Mouse (Mus musculus): ENCODE results near the gene Gpr83. TPM values are rescaled to one million over a fixed set of nuclear protein-coding genes. Genes with fewer than 3 reads are reported as not detected.
"Not testable (repeated sequence)": the region's sequence is repeated elsewhere in the genome, so short reads cannot be mapped to it uniquely, and the experiment has no call there.

The Gpr83 gene
- total RNA-seq, 1 experiment from 2014 or later, result not detected

DNA sequence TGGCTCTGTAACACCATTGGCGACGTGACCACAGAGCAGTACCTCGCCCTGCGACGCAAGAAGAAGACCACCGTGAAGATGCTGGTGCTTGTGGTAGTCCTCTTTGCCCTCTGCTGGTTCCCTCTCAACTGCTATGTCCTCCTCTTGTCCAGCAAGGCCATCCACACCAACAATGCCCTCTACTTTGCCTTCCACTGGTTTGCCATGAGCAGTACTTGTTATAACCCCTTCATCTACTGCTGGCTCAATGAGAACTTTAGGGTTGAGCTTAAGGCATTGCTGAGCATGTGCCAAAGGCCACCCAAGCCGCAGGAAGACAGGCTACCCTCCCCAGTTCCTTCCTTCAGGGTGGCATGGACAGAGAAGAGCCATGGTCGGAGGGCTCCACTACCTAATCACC lies 8.3 kb downstream of the Gpr83 start:
- no peak for DNase-seq

DNA sequence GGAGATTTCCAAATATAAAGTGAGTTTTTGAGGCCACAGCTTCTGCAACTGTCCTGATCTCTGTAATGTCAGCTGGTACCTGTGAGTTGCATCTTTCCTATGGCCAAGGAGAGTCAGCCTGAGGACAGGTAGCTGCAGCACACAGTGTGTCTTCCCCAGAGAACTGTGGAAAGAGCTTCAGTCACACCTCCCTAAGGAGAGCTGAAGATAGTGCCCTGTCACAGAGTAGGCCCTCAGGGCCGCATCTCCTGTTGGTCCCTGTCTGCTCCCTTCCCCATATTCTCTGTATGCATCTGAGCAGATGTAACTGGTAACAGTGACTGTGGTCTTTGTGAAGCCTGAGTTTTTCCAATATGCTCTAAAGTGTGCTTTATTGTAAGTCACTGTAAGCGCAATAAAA lies 10.4 kb downstream of the Gpr83 start:
- no peak for DNase-seq

DNA sequence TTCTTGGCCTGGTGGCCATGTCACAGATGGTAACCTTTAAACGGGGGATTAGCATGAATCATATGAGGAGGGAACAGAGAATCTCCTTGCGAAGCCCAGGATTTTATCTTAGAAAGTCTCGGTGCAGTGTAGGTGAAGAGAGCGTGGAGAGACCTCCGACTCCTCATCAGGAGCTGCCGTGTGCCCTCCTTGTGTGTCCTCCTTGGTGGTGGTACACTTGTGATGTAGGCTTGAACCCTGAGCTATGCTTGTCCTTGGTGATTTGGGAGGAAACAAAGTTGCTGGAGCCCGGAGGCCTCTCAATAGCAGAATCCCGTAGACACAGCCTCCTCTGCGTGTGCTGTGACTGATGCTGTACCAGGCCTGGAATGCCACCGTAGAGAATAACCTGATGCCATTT lies 10.8 kb downstream of the Gpr83 start:
- no peak for DNase-seq

DNA sequence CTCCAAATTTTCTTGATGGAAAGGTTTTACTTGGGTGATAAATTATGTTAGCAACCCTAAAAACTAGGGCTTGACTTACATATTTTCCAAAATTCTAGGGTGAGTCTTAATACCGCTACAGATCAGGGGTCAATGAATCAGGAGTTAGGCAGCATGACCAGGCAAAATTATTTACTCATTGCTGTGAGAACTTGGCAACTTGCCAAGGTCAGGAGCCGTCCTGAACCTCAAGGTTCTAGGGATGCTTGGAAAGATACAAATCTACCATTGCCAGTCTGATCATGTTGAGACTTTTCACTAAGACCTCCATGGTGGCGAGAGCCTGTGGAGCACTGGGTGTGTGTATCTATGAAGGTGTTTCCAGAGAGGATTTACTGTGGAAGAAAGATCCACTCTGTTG lies 11.5 kb downstream of the Gpr83 start:
- peak; percentile 54 for DNase-seq

DNA sequence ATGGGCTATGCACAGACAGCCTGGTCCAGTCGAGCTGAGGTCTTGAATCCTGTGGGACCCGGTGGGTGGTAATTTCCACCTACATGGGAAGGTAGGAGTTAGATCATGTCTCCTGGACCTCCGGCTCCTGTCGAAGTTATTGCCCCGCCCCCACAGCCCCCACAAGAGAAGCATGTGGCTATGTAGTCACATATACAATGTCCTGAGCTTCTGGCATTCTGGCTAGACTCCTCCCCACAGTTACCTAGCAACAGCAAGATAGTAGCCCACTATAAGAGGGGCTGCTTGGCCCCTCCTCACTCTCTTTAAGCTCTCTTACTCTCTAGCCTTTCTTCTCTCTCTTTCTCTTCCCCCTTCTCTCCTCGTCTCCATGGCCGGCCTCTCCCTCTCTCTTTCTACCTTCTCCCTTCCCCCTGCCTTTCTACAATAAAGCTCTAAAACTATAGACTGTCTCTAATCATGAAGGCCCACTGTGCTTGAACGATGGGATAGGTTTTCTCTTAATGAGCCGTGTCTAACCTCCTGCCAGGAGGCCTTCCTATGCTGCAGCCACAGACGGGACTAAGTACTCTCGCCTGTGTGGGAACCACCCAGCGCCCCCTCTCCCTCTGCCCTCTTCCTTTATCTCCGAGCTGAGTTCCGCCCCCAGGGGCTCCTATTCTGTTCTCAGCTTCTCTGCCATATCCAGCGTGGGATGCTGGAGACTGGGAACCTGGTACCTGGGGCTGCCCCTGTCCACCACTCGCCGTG lies 12.3 kb downstream of the Gpr83 start:
- DNase-seq, result no peak

DNA sequence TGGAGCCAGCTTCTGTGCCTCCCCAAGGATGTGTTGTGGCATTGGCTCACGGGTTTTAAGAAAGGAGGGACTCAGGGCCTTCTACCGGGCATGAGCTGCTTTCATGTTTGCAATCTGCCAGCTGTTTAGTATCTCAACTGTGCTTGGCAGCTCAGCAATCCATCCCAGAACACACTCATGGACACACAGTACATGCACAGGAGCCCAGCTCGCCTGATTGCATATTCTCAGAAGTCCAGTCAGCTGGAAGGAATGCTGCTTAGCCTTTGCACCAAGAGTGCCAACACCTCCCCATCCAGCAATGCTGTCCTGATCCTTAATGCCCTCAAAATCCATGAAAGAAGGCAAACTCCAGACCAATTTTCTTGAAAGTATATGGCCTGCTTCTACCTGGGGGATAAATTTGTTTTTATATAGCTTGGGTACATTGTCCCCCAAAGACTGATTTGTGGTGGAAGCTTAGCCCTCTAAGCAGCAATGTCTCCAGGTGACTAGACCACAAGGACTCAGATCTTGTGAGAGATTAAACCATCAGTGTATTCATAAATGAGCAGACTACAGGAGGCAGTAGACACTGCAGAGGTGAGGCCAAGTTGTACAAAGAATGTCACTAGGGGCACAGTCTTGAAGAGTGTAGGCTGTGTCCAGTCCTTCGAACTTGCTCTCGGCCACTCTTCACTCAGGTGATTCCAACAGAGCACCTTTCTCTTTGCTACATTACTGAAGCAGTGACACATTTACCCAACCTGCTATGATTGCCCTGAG lies 15.9 kb downstream of the Gpr83 start:
- no peak for DNase-seq

DNA sequence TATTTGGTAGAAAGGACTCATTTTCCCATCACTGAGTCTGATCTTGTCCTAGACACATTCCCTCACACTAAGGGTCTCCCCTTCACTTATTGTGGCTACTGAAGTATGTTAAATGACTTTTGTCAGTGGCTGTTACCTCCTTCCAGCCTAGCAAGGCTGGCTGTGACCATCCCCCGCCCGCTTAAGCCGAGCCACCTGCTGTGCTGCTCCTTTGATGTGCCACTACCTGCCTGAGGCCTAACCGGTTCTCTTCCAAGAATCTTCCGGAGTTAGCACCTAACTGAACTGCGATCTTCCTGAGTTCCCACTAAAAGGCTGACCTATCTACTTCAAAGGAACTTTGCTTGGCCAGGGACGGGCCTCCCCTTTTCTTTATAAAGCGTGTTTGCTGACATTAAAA lies 16.6 kb downstream of the Gpr83 start:
- DNase-seq, result not testable (repeated sequence)

DNA sequence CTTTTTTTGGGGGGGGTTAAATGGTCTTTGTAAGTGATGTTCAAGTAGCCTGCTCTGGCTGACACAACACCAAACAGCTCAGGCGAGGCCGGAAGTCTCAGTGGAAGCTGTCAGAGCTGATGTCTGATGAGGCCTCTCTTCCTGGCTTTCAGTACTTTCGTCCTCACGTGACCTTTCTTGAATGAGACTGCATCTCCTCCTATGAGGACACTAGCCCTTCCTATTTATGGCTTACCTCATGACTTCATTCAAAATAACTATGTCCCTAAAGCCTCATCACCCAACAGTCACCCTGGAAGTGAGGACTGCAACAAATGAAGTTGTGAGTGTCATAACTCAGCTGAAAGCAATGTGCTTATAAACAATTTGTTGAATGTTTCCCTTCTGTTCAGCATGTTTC lies 24.6 kb downstream of the Gpr83 start:
- no peak for DNase-seq

DNA sequence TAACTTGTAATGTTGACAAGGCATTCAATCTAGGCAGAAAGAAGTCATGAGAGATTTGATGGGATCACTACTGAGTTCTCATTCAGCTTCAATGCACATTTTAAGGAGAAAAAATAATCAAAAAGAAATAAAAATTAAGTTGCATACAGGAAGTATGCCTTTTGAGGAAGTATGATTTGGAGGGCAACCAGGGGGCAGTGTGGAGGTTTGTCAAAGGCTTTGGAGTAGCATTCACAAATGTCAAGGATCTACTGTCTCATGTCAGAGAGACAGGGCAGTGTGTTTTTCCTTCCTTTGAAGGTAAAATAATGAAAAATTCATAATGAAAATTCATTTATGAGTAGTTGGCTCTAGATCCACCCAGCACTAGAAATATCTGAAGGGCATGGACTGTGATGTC lies 25.1 kb downstream of the Gpr83 start:
- DNase-seq, result peak; percentile 65

DNA sequence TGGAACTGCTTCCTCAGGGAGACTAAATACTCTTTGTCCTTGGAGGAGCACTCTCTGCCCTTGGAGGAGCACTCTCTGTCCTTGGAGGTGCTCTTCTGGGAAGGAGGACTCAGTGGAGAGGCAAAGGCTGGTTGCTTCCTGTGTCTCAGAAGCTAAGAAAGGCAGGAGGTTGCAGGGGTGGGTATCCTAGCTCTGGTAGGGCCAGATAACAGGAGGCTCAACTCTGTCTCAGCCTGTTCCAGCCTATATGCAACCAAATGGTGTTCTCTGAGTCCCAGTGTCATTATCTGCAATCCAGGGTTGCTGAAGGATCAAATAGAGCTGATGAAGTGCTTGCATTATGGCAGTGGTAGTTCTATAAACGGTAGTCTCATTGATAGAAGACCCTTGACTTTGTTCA lies 25.9 kb downstream of the Gpr83 start:
- DNase-seq, result no peak

DNA sequence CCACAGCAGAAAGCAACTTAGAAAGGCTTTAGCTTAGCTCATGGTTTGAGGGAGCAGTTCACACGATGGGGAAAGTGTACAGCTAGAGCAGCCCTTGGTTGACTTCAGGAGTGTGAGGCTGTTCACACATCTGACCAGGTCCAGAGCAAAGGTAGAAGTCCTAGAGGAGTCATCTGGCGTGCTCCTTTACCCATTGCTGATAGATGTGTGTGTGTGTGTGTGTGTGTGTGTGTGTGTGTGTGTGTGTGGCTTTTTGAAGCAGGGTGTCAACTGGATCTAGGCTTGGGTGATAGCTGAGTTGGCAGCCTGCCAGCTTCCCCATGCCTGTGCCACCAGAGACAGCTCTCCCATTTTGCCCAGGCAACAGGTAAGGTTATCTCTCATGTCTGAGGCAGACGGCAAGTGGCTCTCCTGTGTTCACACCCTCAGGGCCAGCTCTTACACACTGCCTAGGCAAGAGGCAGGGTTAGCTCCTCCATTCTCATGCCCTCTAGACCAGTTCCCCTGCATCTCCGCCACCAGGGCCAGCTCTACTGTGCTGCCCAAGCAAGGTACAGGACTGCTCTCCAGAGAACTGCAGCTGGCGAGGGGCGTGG lies 27.9 kb downstream of the Gpr83 start:
- no peak for DNase-seq

DNA sequence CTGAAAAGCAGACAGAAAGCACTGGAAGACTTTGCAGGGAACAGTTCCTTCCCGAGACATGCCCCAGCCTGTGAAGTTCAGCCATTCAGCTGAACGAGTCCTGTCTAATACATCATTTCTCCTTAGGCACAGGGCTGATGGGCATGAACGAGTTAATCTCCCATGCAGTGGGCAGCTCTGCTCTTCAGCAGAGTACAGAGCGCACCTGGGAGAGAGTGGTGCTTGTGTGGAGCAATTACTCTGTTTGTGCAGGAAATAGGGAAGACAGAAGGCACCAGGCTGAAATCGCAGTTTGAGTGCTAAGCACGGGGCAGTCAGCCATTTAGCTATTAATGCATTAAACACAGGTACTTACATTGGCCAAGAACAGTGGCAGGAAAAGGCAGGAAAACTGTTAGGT lies 28.7 kb downstream of the Gpr83 start:
- DNase-seq, result no peak

DNA sequence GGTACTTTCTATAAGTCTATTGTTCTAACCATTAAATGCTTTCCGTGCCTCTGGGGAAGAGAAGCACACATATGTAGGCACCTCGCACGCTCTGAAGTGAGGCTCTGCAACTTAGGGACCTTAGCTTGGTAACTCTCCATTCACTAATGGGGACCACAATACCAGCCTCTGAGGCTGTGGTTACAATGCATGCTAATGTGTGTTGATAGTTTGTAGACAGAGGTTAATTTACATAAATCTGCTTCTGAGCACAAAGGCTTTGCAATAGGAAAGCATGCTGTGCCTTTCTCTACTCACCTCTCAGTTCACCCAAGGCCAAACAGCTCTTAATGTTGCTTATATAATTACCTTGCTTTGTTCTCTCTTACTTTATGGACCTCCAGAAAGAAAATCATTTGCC lies 30.7 kb downstream of the Gpr83 start:
- DNase-seq, result no peak

DNA sequence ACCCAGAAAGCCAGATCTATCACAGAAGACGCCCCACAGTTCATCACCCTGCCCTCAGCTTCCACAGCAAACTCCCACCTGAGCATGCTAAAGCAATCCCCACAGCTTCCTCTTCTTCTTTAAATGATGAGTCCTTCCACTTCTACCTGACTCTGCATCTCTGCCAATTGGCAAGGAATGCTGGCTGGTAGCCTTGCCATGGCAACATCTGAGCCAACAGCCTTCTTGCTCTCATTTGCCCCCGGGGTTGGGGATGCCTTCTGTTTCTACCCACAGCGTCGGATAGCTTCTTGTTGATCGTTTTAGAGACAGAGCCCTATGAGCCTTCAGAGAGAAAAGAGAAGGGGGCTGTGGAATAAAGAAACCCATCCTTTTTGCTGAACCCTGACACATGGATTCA lies 31.9 kb downstream of the Gpr83 start:
- no peak for DNase-seq

DNA sequence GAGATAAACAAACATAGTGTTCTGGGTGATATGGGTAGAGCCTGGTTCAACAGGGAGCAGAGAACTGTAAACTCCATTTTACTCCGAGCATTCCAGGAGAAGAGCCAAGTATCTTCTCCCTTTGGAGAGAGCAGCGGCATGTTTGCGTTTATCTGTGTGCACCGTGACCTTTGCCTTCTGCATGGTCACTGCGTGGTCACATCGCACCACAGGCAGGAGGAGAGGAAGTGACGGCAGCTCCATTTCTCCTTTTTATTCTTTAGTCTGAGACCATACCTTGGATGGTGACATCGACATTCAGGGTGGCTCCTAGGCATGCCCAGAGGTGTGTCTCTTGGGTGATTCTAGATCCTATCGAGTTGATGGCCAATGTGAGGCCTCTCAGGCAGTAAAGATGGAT lies 33.4 kb downstream of the Gpr83 start:
- no peak for DNase-seq

DNA sequence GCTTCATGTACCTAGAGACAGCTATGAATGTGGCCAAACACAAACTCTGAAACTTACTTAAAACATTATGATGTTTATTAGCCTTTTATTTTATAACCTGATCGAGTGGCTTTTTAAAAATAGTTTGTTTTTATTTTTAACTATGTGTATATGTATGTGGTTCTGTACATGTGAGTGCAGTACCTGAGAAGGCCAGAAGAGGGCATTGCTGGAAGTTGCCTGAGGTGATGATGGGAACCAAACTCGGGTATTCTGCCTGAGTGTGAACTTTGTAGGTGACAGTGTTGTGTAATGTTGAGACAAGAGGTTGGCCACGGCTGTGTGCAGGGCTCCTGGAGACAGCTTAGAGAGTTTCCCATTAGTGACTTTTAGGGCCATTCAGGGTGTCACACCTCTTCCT lies 34.6 kb downstream of the Gpr83 start:
- no peak for DNase-seq

DNA sequence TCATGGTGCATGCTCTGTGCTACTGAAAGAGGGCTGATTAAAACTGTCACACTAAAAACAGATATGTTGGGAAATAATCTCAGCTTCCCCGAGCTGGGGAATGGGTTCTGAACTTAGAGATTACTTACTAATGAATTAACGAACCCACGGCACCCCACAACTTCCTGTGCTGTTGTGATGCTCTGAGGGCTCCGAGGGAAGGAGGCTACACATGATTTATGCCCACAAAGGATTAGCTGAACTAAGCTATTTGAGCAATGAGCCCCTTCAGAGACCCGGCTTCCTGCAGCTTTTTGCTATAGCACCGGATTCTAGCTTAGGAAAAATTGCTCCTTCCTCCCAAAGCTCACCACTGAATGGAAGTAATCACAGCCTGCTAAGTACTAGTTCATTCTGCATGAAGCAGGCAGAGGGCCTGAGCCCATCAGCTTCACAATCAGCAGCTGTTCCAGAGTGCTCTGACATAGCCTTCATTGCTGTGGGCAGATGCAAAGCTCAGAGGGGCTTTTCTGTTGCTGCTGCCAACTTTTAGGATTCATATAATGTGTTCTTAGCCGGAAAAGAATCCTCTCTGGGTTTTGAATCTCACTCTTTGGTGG lies 35.3 kb downstream of the Gpr83 start:
- DNase-seq, result no peak

DNA sequence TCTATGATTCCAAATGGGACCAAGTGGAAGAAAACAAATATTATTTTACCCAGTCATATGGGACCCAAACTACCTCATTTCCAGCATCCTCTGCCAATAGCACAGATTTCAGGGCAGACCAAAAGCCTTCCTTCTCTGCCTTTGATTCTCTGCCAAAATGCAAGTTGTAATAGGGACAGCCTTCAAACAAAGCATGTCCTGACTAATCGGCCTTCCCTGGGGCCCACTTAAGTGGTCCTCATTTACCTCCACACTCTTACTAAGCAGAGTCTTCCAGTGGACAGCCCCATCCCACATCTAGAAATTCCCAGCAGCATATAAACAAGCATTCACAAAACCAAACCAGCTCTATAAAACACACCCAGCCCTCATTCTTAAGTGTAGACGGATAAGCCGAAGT lies 37.1 kb downstream of the Gpr83 start:
- peak; percentile 17 for DNase-seq

DNA sequence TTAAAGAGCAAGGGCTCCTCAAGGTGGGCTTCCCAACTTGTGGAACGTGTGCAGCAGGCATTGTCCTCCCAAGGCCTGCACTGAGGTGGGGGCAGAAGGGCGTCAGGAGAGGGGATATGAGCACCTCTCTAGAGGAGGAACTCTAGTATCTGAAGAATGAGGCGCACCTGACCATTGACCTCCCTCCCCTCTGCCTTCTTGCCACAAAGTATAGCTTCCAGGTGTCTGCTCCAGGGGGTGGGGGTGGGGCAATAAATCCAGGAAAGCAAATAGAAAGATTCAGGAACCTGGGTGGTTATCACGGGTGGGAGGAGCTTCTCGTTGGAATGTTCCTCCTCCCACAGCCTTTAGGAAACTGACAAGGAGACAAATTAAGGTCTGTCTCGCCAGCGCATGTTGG lies 41.7 kb downstream of the Gpr83 start:
- DNase-seq, result no peak

DNA sequence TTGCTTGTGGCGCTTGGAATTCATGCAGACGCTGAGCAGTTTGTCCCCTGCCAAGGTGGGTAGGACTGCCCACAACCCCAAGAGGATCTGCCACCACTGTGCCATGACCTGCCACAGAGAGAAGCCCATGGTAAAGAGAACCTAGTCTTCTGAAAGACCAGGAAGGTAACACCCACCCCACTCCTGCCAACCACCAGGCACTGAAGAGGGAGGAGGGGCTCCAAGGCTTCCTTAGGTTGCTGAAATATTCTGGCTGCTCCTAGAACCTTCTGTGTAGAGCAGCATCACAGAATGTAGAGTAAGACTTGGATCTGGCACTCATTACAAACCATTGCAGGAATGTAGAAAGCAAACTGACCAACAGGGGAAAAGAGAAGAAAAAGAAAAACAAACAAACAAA lies 42.4 kb downstream of the Gpr83 start:
- no peak for DNase-seq

DNA sequence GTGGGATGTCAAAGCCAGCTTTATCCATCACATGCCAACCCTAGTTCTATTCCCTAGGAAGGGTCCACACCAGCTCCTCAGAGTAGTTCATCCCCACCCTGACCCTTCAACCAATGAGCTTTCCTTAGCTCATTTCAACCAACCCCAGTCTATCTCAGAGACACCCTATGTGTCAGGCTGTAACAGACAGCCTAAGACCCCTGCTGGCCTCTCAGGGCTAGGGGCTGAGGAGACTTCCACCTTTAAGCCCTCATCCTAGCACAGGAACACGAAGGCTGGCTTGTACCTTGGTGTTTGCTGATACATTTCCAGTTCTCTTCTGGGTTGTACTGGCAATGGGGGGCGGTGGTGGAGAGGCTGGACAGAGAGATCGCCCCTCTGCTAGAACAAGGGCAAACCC lies 43.0 kb downstream of the Gpr83 start:
- no peak for DNase-seq

DNA sequence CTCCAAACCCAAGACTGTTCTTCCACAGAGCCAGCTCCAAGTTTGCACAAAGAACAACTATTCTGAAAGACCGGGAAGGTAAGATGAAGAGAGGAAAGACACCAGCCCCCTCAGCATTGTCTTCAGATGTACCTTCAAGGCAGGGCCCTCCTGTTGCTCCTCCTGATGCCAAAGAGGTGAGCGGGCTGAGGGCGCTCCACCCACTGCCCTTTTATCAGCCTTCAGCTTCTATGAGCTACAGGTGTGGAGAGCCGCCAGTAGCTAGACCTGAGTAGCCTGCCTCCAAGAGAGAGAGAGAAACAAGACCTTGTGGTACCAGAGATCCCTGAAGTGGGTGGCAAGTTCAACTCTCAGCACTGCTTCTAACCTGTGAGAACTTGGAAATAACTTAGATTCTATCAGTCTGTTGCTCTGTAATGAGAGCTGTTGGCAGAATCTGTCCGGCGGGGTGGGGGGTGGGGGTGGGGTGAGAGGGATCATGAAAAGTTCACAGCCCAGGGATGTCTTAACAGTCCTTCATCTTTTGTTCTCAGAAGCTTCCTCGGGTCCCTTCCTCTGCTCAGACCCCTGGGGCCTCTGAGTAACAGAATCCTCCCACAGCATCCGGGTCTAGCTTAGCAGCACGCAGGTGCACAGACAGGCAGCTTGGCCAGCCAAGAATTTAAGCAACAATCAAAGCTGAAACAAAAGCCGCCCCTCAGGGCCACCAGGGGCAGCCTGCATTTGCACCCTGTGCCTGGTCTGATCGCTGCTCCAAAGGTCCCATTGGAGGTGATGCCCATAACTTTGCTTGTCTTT lies 43.8 kb downstream of the Gpr83 start, which contains the start of gene Izumo1r:
Izumo1r (minus strand) TSS at position 369 of the 798 bp plus-strand sequence.
- no peak for DNase-seq

All from adrenal gland, postnatal 14 days (tissue).